Mouse (Mus musculus) intestine, embryonic 15.5 days (tissue): Measurements from ENCODE around the gene Tmem144. TPM values are rescaled to one million over a fixed set of nuclear protein-coding genes. Genes with fewer than 3 reads are reported as not detected.

Experiments
- ATAC-seq: fragments of 200-750 bp; cut with Nextera tagmentation; 2 replicates; pipeline ENCODE4 v1.8.0; 2017; ENCODE audit warnings: moderate TSS enrichment, moderate library complexity
- H3K27ac ChIP-seq: fragments of 300-500 bp; sonication (generic); 2 replicates; pipeline ENCODE4 v1.5.1; 2015; ENCODE audit warnings: mild to moderate bottlenecking, inconsistent platforms
- H3K27me3 ChIP-seq: fragments of 300-500 bp; sonication (generic); replicated peaks from 2 replicates; pipeline ENCODE4 v1.6.1; 2015; ENCODE audit warnings: inconsistent platforms
- H3K36me3 ChIP-seq: fragments of 300-500 bp; sonication (generic); 2 replicates; pipeline ENCODE4 v1.6.1; 2015; ENCODE audit warnings: inconsistent platforms
- H3K4me1 ChIP-seq: fragments of 300-500 bp; sonication (generic); replicated peaks from 2 replicates; pipeline ENCODE4 v1.6.1; 2015; ENCODE audit warnings: inconsistent platforms
- H3K4me2 ChIP-seq: fragments of 300-500 bp; sonication (generic); replicated peaks from 2 replicates; pipeline ENCODE4 v1.6.1; 2015; ENCODE audit warnings: mild to moderate bottlenecking, inconsistent platforms
- H3K4me3 ChIP-seq: fragments of 300-500 bp; sonication (generic); replicated peaks from 2 replicates; pipeline ENCODE4 v1.5.1; 2015; ENCODE audit warnings: inconsistent platforms
- H3K9ac ChIP-seq: fragments of 300-500 bp; sonication (generic); 2 replicates; pipeline ENCODE4 v1.6.1; 2015; ENCODE audit warnings: inconsistent platforms
- H3K9me3 ChIP-seq: fragments of 300-500 bp; sonication (generic); 2 replicates; pipeline ENCODE4 v1.6.1; 2016; ENCODE audit warnings: inconsistent platforms
- WGBS: fragments of 180-500 bp; shearing (Covaris S2); methylation state at CpG from one replicate; pipeline ENCODE4 v1.1.7; 2015; 5-methylcytosine and 5-hydroxymethylcytosine counted together
- polyA plus RNA-seq: library from polyadenylated mRNA; unstranded; fragments of >200 nt; fragmentation: Nextera tagmentation; extraction: Ambion mirVana; gene quantifications from 2 replicates; pipeline ENCODE4 v1.2.1, GENCODE M21; 2015

Gene Tmem144
- 10.6 and 11.1 TPM in 2 replicates for polyA plus RNA-seq

DNA sequence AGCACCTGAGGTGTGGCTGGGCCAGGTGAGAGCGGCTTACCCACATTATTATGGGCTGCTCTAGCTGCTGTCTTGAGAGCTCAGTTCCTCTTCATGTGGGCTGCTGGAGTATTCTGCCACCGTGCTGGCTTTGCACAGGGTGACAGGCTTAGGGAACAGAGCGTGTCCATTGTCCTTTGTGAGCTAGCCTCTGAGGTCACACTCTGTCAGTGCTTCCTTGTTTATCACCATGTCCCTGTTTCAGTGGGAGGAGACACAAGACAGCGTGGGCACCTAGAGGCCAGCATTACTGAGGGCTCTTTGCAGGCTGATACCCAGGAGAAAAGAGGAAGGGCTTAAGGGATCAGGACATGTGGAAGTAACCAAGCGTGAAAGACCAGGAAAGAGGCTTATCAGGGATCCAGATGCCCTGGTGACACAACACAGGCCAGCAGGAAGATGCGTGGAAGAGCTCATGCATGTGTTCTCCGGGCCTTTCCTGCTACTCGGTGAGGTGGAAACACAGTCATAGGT lies at the start of gene Tmem144:
Gene Tmem144 (minus strand): TSS at position 120 of the 513 bp plus-strand sequence.
- no peak within 1 kb of the TSS for H3K9ac ChIP-seq
- H3K4me3 ChIP-seq, result no peak within 1 kb of the TSS
- H3K36me3 ChIP-seq, result no peaks in the 10 kb centered on the region
- H3K27ac ChIP-seq, result peak within 1 kb of the TSS; percentile 27
- peaks cover 6% of the 10 kb centered on the region; the same call in 1 of the 2 replicates for H3K4me1 ChIP-seq
- 60% methylated on average over 8 of the region's 8 CpGs for WGBS
- H3K27me3 ChIP-seq, result no peaks in the 10 kb centered on the region
- peak; percentile 36 for ATAC-seq
- H3K9me3 ChIP-seq, result no peaks in the 10 kb centered on the region
- no peak within 1 kb of the TSS for H3K4me2 ChIP-seq

- Histone ChIP-seq H3K4me3 (no peak overlapping the region), H3K9me3 (no peaks in the 10 kb centered on the region), H3K27ac (no peak overlapping the region), H3K9ac (no peak overlapping the region), H3K4me2 (no peak overlapping the region), H3K4me1 (0 out of 2 replicates have a peak, but pooled peaks cover 2% of the 10 kb centered on the region), H3K36me3 (no peaks in the 10 kb centered on the region), H3K27me3 (no peaks in the 10 kb centered on the region)
- 94% methylated on average over 4 of the region's 4 CpGs for WGBS
- no peak for ATAC-seq
Observed at GRCm38 (mm10) chr3:79901734-79902133, 49.2 kb upstream of the Tmem144 start.

DNA sequence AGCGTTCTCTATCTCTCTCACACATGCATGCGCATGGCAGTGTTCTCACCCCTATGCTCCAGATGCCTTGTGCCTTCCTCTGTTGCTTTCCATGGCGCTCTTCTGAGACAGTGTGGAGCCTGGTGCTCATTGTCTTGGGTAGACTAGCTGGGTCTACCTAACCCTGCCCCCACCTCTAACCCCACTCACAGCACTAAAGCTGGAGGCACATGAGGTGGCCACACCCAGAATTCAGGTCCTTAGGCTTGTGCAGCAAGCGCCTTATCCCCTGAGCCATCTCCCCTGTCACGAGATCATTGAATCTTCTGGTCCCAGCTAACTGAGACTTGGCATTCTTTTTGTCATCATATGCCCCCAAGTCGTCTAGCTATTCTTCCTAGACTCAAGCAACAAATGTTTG lies 48.7 kb upstream of the Tmem144 start:
- no peak for ATAC-seq
- no peaks in the 10 kb centered on the region for H3K27me3 ChIP-seq
- no peaks in the 10 kb centered on the region for H3K36me3 ChIP-seq
- WGBS, result 90% methylated on average over 6 of the region's 6 CpGs
- no peaks in the 10 kb centered on the region for H3K9me3 ChIP-seq
- H3K4me1 ChIP-seq, result 0 out of 2 replicates have a peak, but pooled peaks cover 2% of the 10 kb centered on the region
- no peak overlapping the region for H3K9ac ChIP-seq
- no peak overlapping the region for H3K27ac ChIP-seq
- H3K4me3 ChIP-seq, result no peak overlapping the region
- no peak overlapping the region for H3K4me2 ChIP-seq

- Histone ChIP-seq H3K27ac (no peak overlapping the region), H3K9ac (no peak overlapping the region), H3K27me3 (no peaks in the 10 kb centered on the region), H3K4me3 (no peak overlapping the region), H3K4me1 (0 out of 2 replicates have a peak, but pooled peaks cover 2% of the 10 kb centered on the region), H3K36me3 (no peaks in the 10 kb centered on the region), H3K9me3 (no peaks in the 10 kb centered on the region), H3K4me2 (no peak overlapping the region)
- ATAC-seq, result no peak
- 88% methylated on average over 2 of the region's 2 CpGs for WGBS
Observed at GRCm38 (mm10) chr3:79900502-79900901, 47.9 kb upstream of the Tmem144 start.

DNA sequence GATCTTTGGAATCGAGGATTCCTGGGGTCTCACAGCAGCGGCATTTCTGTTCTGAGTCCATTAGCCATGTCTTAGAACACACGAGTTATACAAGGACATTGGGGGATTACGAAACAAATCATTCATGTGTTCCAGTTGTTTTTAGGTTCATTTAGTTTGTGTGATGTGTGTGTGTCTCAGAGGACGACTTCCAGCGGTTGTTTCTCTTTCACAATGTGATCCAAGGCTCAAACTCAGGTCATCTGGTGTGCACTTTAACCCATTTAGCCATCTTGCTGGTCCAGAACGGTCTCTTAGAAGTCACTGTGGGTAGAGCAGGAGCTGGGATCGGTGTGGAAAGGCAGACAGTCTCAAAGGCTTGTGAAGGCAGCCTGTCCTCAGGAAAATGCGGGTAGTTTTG lies 47.3 kb upstream of the Tmem144 start:
- ATAC-seq, result no peak
- 86% methylated on average over 9 of the region's 9 CpGs for WGBS
- no peaks in the 10 kb centered on the region for H3K27me3 ChIP-seq
- no peak overlapping the region for H3K9ac ChIP-seq
- H3K4me3 ChIP-seq, result no peak overlapping the region
- H3K4me2 ChIP-seq, result no peak overlapping the region
- H3K4me1 ChIP-seq, result 0 out of 2 replicates have a peak, but pooled peaks cover 2% of the 10 kb centered on the region
- no peaks in the 10 kb centered on the region for H3K36me3 ChIP-seq
- no peak overlapping the region for H3K27ac ChIP-seq
- H3K9me3 ChIP-seq, result no peaks in the 10 kb centered on the region

- ATAC-seq, result no peak
- H3K27me3 ChIP-seq, result no peaks in the 10 kb centered on the region
- H3K36me3 ChIP-seq, result no peaks in the 10 kb centered on the region
- H3K4me2 ChIP-seq, result no peak overlapping the region
- H3K27ac ChIP-seq, result no peak overlapping the region
- no peak overlapping the region for H3K4me3 ChIP-seq
- no peak overlapping the region for H3K9ac ChIP-seq
- no peaks in the 10 kb centered on the region for H3K9me3 ChIP-seq
- H3K4me1 ChIP-seq, result 0 out of 2 replicates have a peak, but pooled peaks cover 2% of the 10 kb centered on the region
Observed at GRCm38 (mm10) chr3:79898514-79898913, 45.9 kb upstream of the Tmem144 start.

GRCm38 (mm10) chr3:79897534-79898370 lies 45.2 kb upstream of the Tmem144 start:
- H3K9ac ChIP-seq, result no peak overlapping the region
- no peak for ATAC-seq
- no peak overlapping the region for H3K4me2 ChIP-seq
- H3K27me3 ChIP-seq, result no peaks in the 10 kb centered on the region
- no peaks in the 10 kb centered on the region for H3K9me3 ChIP-seq
- no peak overlapping the region for H3K4me3 ChIP-seq
- H3K4me1 ChIP-seq, result 0 out of 2 replicates have a peak, but pooled peaks cover 2% of the 10 kb centered on the region
- 68% methylated on average over 13 of the region's 13 CpGs for WGBS
- H3K36me3 ChIP-seq, result no peaks in the 10 kb centered on the region
- H3K27ac ChIP-seq, result no peak overlapping the region

DNA sequence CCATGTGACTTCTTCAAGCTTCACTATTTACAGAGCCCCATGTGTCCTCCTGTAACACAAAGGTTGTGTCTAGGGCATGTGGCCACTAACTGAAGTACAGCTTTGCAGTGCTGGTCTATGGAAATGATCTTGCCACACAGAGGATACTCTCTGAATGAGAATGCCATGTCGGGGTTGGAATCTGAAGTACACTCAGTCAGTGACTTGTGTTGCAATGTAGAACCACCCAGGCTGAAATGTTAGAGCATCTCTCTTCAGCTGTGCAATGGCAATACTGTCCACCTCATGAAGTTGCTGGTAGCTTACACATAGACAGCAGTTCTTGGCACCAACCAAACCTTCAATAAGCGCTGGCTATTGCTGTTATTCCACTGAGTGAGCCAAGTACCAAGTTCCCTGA lies 35.4 kb upstream of the Tmem144 start:
- Histone ChIP-seq H3K9ac (no peak overlapping the region), H3K4me1 (peaks cover 11% of the 10 kb centered on the region; the same call in 1 of the 2 replicates), H3K9me3 (no peaks in the 10 kb centered on the region), H3K27me3 (no peaks in the 10 kb centered on the region), H3K27ac (no peak overlapping the region), H3K4me3 (no peak overlapping the region), H3K4me2 (0 out of 2 replicates have a peak overlapping the region, but pooled peaks have one; percentile 1), H3K36me3 (no peaks in the 10 kb centered on the region)
- no peak for ATAC-seq
- 79% methylated on average over 2 of the region's 2 CpGs for WGBS

- no peaks in the 10 kb centered on the region for H3K9me3 ChIP-seq
- H3K4me1 ChIP-seq, result peaks cover 11% of the 10 kb centered on the region; the same call in 1 of the 2 replicates
- H3K4me3 ChIP-seq, result peak overlapping the region; percentile 35
- no peak for ATAC-seq
- peak overlapping the region; percentile 18 for H3K9ac ChIP-seq
- WGBS, result 50% methylated on average over 8 of the region's 8 CpGs
- H3K4me2 ChIP-seq, result peak overlapping the region; percentile 72
- H3K27me3 ChIP-seq, result no peaks in the 10 kb centered on the region
- no peaks in the 10 kb centered on the region for H3K36me3 ChIP-seq
- H3K27ac ChIP-seq, result no peak overlapping the region
Observed at GRCm38 (mm10) chr3:79887161-79887855, 34.7 kb upstream of the Tmem144 start.

- peak; percentile 37 for ATAC-seq
- Histone ChIP-seq H3K4me3 (peak overlapping the region; percentile 35), H3K36me3 (no peaks in the 10 kb centered on the region), H3K4me2 (peak overlapping the region; percentile 72), H3K27me3 (no peaks in the 10 kb centered on the region), H3K27ac (peak overlapping the region; percentile 45; the same call in 1 of the 2 replicates), H3K9ac (peak overlapping the region; percentile 36), H3K4me1 (peaks cover 11% of the 10 kb centered on the region; the same call in 1 of the 2 replicates), H3K9me3 (no peaks in the 10 kb centered on the region)
- 64% methylated on average over 23 of the region's 23 CpGs for WGBS
Observed at GRCm38 (mm10) chr3:79886357-79887091, 34.0 kb upstream of the Tmem144 start.

DNA sequence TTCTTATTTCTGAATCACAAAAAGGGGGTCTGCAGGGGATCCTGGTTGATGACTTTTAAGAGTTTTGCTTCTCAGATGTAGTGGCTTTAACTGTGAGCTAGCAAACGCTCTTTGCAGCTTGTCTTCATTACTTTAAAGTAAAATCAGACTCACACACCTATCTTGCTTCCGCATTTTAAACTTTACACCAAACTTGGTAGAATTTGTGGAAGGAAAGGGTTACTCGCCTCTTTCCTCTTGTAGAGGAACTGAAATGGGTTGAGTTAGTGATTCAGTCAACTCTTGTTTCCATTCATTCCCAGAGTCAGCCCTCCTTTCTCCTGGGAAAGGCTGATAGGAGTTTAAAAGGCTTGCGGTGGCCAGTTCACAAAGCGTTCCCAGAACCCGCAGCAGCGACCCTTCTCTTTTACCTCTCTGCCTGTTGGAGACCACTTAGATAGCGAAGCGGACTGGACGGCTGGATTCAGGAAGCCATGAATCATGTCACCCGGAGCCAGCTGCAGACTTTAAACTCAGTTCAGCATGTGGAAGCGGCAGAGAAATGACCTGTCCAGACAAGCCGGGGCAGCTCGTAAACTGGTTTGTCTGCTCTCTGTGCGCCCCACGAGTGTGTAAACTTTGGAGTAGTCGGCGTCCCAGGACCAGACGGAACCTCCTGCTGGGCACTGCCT lies 33.2 kb upstream of the Tmem144 start:
- peak; percentile 92 for ATAC-seq

More for the DNA sequence above, 33.2 kb upstream of the Tmem144 start:
- Histone ChIP-seq H3K4me3 (peak overlapping the region; percentile 35), H3K9ac (peak overlapping the region; percentile 36), H3K4me1 (peaks cover 11% of the 10 kb centered on the region; the same call in 1 of the 2 replicates), H3K4me2 (peak overlapping the region; percentile 72), H3K9me3 (no peaks in the 10 kb centered on the region), H3K36me3 (no peaks in the 10 kb centered on the region), H3K27me3 (no peaks in the 10 kb centered on the region), H3K27ac (peak overlapping the region; percentile 45)
- 5% methylated on average over 19 of the region's 19 CpGs for WGBS
